28 mouse cellular contexts compared by ENCODE assay signal in genomic region chr1:135863786-135864335, GRCm38 (mm10). TPM values are rescaled to one million over a fixed set of nuclear protein-coding genes. Genes with fewer than 3 reads are reported as not detected.
"Had no signal": no experiment of that assay in that cellular context is flagged by ENCODE, and none has a peak within 500 bp of the region (broad histone marks: within the 10 kb centered on the region; RNA-seq: fewer than 3 reads in every experiment).

No protein-coding gene starts in this region.

- H3K27ac ChIP-seq: kidney, embryonic 15.5 days; limb, embryonic 10.5 days; limb, embryonic 13.5 days; liver, embryonic 13.5 days; neural tube, embryonic 12.5 days; neural tube, embryonic 15.5 days; stomach, embryonic 15.5 days had no signal

- H3K36me3 ChIP-seq: kidney, embryonic 15.5 days; limb, embryonic 10.5 days; limb, embryonic 13.5 days; liver, embryonic 13.5 days; neural tube, embryonic 12.5 days; neural tube, embryonic 15.5 days; stomach, embryonic 15.5 days had no signal

- H3K27me3 ChIP-seq: neural tube, embryonic 12.5 days; neural tube, embryonic 15.5 days; stomach, embryonic 15.5 days had no signal

- H3K4me1 ChIP-seq: limb, embryonic 10.5 days; limb, embryonic 13.5 days; liver, embryonic 13.5 days; neural tube, embryonic 12.5 days; neural tube, embryonic 15.5 days; stomach, embryonic 15.5 days had no signal

- H3K4me3 ChIP-seq: kidney, embryonic 15.5 days; limb, embryonic 10.5 days; limb, embryonic 13.5 days; liver, embryonic 13.5 days; neural tube, embryonic 12.5 days; neural tube, embryonic 15.5 days; stomach, embryonic 15.5 days had no signal

- H3K9ac ChIP-seq: kidney, embryonic 15.5 days; limb, embryonic 13.5 days; liver, embryonic 13.5 days; neural tube, embryonic 12.5 days; neural tube, embryonic 15.5 days; stomach, embryonic 15.5 days had no signal

- H3K4me2 ChIP-seq: kidney, embryonic 15.5 days; limb, embryonic 13.5 days; liver, embryonic 13.5 days; midbrain, embryonic 11.5 days; neural tube, embryonic 12.5 days; neural tube, embryonic 15.5 days; stomach, embryonic 15.5 days had no signal

- H3K9me3 ChIP-seq: kidney, embryonic 15.5 days; limb, embryonic 10.5 days; limb, embryonic 13.5 days; liver, embryonic 13.5 days; neural tube, embryonic 12.5 days; neural tube, embryonic 15.5 days; stomach, embryonic 15.5 days had no signal

- DNase-seq: kidney, adult 8-10 months; kidney, postnatal 10 days; kidney, postnatal 4 days; layer of hippocampus, adult 9-11 months; liver; liver, embryonic 13.5 days; lung, adult 2 months; lung, postnatal 14 days; lung, postnatal 4 days; midbrain, embryonic 14.5 days; right cerebral cortex, adult 18-20 months; right cerebral cortex, postnatal 14 days; right cerebral cortex, postnatal 4 days; spleen, adult 18-20 months; thymus, adult 18-20 months; thymus, postnatal 36 days had no signal

RNA-seq across cellular contexts. Expression of gene Tnnt2, which starts 27.7 kb away (rescaled TPM):
- total RNA-seq: megakaryocyte progenitor cell, adult 5-6 weeks; megakaryocyte-erythroid progenitor cell, adult 5-6 weeks had no signal

RNA-seq across cellular contexts. Expression of gene Lad1, which starts 45.5 kb away (rescaled TPM):
- total RNA-seq: megakaryocyte progenitor cell, adult 5-6 weeks; megakaryocyte-erythroid progenitor cell, adult 5-6 weeks had no signal

RNA-seq across cellular contexts. Expression of gene Pkp1, which starts 55.1 kb away (rescaled TPM):
- total RNA-seq: layer of hippocampus, adult 18-20 months; layer of hippocampus, postnatal 25 days; megakaryocyte progenitor cell, adult 5-6 weeks; megakaryocyte-erythroid progenitor cell, adult 5-6 weeks had no signal
- polyA plus RNA-seq: liver, embryonic 13.5 days; liver, embryonic 16.5 days had no signal
